Mouse (Mus musculus) frontal cortex, postnatal 14 days (tissue): ENCODE results near the gene C2cd5.

Experiments
- DNase-seq, 2 experiments: peaks; one replicate each; pipeline ENCODE4 v3.0.0; 2022; ENCODE audit warnings: low spot score in 2 of 2

The C2cd5 gene

DNA sequence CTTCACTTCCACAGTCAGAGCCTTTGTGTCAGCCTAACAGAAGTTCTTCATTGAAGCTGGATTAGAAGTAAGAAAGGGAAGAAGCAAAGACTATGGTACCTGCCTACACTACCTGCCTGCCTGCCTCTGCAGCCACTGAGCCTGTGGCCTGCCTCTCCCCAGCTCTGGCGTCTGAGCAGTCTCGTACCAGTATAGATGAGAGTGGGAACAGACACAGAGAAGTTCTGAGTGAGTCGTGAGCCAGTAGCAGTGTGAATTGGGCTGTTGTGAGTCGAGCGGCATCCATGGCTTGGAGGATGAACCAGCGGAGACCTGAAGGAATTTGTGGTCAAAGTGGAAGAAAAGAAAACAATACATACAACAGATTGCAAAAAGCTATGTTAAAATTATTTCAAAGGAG lies 26.5 kb downstream of the C2cd5 start:
- no peak for DNase-seq

DNA sequence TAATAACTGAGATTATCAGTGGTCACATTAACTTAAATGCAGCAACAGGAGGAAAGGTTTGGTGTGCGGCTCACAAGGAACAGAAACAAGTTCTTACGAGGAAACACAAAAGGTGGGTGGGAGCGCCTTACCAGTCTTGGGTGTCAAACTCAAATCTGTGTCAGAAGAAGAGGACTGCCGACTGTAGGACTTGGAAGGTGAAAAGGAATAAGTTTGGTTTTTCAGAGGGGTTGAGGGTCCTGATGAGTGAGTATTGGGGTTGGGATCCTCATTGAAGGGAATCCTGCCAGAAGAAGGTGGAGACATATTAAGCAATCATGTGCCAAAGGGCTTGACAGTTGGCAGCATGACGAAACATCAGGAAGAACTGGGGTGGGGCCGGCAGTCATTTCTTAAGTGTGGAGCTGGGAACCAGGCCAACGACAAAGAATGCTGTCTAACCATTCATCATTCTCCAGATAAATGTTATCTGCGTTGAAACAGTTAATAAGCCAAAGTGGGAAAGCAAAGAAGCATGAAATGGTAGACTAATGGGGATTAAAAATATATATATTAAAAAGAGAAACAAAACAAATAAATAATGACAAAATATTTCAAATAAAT lies 27.4 kb downstream of the C2cd5 start:
- DNase-seq: no peak

- no peak for DNase-seq
Measured at GRCm38 (mm10) chr6:143070736-143071135, 29.2 kb downstream of the C2cd5 start.

DNA sequence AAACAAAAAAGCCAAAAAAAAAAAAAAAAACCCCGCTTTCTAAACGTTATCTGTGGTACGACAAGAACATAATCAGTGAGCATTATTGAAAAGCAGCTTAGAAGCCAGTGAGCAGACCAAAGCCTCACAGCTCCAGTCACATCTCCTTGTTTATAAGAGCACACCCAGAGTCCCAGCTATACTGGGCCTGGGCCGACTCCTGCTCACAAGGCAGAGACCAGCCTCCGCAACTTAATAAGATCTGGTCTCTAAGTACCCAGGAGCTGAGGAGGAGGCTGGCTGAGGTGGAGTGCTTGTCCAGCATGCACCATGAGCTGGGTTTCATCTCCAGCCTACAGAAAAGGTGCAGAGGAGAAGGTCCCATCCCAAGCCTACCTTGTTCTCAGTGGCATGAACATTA lies 29.9 kb downstream of the C2cd5 start:
- no peak for DNase-seq

DNA sequence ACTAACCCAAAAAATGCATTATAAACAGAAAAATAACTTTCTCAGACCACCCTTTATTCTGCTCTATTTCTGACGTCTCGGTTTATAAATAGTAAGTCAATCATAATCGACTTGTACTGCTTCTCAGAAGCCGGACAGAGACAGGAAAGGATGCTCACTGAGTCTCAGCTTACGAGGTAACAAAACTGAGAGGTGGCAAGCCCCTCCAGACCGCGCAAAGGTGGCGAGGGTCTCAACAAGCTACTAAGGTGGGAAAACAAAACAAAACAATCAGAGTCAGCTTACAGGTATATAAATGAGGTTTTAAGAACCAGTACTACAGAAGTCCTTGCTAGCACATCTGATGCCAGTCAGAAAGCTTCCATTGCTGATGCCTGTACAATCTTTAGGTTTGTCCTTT lies 30.3 kb downstream of the C2cd5 start:
- no peak for DNase-seq

DNA sequence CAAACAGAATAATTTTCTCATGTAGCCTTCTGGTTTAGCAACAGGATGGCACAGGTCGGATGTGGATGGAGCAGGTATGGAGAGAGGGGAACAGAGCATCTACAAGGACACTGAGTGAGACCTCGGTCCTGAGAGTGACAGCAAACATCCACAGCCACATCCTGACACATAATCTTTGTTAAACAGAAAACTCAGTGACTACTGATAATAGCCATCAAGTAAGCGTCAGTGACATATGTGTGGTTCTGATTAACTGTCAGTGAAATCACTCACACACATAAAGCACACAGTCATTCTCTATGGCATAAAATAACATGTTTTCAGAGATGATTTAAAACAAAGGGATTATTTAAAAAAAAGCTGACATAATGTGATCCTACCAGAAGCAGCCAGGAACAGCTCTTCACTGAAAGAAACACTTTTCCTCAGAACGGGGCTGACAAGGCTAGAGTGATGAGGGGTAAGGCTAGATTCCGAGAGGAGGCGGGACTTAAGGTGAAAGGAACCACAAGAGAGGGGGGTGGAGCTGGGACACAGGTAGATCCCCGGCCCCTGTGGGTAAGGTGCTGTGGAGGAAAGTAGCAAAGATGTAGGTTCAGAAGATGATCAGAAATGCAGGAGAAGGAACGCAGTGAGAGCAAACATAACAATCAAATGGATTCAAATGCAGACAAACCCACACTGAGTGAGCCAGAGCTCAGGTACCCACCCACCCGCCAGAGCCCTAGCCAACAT lies 31.6 kb downstream of the C2cd5 start:
- no peak for DNase-seq

DNA sequence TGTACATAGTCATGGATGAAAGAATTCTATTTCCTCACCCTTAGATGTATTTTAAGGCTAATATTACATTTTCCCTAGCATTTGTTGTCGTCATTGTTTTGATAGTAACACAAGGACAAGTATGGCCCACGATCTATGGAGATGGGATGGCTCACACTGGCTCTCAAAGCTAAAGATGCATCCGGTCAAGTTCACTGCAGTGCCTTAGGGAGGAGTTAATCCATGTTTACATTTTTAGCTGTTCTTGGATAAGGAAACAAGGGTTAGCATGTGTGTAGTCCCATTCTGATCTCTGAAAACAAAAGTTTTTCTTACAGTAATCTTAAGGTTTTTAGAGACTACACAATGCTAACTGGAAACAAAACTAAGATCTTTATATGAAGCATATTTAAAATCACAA lies 32.3 kb downstream of the C2cd5 start:
- DNase-seq: no peak

GRCm38 (mm10) chr6:143066859-143067258 lies 33.1 kb downstream of the C2cd5 start:
- DNase-seq: no peak

DNA sequence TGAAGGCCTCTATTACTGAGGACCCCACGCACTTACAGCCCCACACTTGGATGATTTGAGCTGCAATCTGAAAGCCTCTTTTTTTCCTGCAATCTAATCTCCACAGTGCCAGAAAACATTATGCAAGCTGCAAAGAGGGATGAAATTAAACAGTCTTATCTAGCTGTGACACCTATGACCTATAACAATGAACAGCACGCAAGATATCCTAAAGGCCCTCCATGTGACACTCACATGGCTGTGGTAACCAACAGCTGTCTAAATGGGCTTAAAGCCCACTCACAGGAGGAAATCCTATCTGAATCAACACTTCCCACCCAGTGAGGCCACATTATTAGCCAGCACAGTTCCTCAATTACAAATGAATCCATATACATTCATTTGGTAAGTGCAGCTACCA lies 35.9 kb downstream of the C2cd5 start:
- DNase-seq: no peak

DNA sequence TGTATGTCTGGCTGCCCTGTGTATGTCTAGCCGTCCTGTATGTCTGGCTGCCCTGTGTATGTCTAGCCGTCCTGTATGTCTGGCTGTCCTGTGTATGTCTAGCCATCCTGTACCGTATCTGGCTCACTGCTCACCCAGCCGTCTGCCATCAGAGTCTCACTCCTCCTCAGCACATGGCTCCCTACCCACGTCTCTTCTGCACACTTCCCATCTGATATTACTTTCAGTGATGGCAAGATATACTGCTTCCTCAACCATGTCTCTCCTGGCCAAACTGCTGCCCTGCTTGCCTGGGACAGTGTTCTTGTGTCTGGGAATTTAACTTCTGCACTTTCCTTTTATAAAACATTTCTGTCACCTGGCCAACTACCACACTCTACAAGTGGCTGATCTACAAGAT lies 42.3 kb downstream of the C2cd5 start:
- DNase-seq: no peak

- DNase-seq: no peak
Measured at GRCm38 (mm10) chr6:143051566-143051965, 48.4 kb downstream of the C2cd5 start.

- DNase-seq: no peak
Measured at GRCm38 (mm10) chr6:143049791-143050555, 50.0 kb downstream of the C2cd5 start.

GRCm38 (mm10) chr6:143049117-143049516 lies 50.8 kb downstream of the C2cd5 start:
- no peak for DNase-seq

GRCm38 (mm10) chr6:143047538-143048258 lies 52.2 kb downstream of the C2cd5 start:
- no peak for DNase-seq

DNA sequence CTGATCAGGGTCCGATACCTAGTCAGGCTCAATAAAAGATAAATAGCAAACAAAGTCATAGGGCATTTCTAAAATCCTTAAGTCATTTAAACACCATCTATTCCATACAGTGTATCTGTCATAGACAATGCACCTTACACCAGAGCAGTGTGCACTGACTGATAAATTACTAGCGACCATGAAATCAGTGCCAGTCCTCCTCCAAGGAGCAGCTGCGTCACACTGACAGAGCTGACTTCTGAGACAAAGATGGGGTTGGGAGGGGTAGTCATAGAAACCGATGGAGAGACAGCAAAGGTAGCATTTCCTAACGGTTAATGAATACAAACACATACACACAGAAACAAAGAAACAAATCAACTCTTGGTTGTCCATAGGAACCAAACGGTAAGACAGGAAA lies 58.4 kb downstream of the C2cd5 start:
- no peak for DNase-seq

DNA sequence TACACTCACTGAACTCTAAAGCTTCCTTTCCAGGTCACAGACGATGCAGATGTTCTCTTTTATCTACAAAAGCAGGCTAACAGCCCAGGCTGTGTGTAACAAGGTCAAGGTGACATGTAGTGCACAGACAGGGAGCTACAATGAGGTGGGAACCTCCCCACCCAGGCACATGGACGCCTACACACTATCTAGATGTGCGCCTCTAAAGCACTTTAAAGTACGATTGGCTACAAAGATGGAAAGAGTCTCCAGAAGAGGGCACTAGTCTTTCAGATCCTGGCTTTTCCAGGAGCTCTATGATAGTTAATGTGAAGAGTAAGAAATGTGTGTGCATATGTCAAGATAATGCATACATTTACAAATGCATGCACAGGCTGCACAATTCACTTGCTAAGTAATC lies 64.7 kb downstream of the C2cd5 start:
- no peak for DNase-seq

GRCm38 (mm10) chr6:143034503-143034902 lies 65.4 kb downstream of the C2cd5 start:
- no peak for DNase-seq

- DNase-seq: no peak
Measured at GRCm38 (mm10) chr6:143030521-143030920, 69.4 kb downstream of the C2cd5 start.

- no peak for DNase-seq
Measured at GRCm38 (mm10) chr6:143027896-143028295, 72.0 kb downstream of the C2cd5 start.

- no peak for DNase-seq
Measured at GRCm38 (mm10) chr6:143027402-143027801, 72.5 kb downstream of the C2cd5 start.

DNA sequence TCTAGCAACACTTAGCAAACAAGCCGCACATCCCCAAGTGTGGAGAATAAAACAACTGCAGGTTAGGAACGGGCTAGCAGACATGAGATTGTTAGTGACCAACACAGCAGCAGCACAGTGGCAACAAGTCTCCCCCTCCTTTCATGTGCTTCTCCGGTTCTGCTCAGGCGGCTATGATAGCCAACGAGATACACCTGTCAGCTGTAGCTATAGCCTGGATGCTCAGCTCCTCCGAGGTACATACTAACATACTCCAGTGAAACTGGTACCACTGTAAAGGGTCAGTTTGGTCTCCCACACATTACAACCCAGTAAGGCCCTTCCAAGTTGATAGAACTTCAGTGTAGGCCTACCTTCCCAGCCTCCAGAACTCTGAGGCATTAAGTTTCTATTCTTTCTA lies 76.2 kb downstream of the C2cd5 start:
- DNase-seq: no peak

DNA sequence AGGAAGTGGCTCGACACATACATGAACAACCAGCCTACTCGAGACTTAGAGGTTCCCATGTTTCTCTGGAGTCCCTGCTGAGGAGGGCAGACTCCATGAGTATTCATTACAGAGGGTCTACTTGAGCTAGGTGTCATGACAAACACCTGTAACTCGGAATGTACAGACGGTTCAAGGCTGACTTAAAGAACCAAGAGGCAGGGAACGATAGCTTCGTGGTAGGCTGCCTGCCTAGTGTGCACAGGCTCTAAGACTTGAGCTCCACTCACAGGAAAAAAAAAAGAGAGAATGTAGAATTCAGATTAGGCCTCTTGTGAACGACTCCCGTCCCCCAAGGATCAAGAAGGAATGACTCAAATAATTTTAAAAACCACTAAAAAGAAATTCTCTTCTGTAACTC lies 78.2 kb downstream of the C2cd5 start:
- no peak for DNase-seq
